Mouse (Mus musculus) retina, adult 2 months (tissue): ENCODE results near the gene St6galnac5.

Experiments used
- DNase-seq: peaks from one replicate; pipeline ENCODE4 v3.0.0-alpha.2; 2012; ENCODE audit warnings: low read depth, low spot score

Gene St6galnac5

GRCm38 (mm10) chr3:152950299-152950698 is 31.7 kb downstream of the St6galnac5 start:
- DNase-seq, result no peak

- DNase-seq, result no peak
These were observed 32.7 kb downstream of the St6galnac5 start for GRCm38 (mm10) chr3:152949233-152949777.

GRCm38 (mm10) chr3:152948556-152948955 is 33.5 kb downstream of the St6galnac5 start:
- no peak for DNase-seq

- DNase-seq, result no peak
These were observed 34.9 kb downstream of the St6galnac5 start for GRCm38 (mm10) chr3:152947031-152947640.

- DNase-seq, result no peak
These were observed 37.3 kb downstream of the St6galnac5 start for GRCm38 (mm10) chr3:152944766-152945165.

- no peak for DNase-seq
These were observed 39.1 kb downstream of the St6galnac5 start for GRCm38 (mm10) chr3:152942985-152943384.

GRCm38 (mm10) chr3:152941671-152942070 is 40.4 kb downstream of the St6galnac5 start:
- no peak for DNase-seq

GRCm38 (mm10) chr3:152936313-152936712 is 45.7 kb downstream of the St6galnac5 start:
- DNase-seq, result no peak

- no peak for DNase-seq
These were observed 48.3 kb downstream of the St6galnac5 start for GRCm38 (mm10) chr3:152933737-152934136.

- DNase-seq, result no peak
These were observed 49.5 kb downstream of the St6galnac5 start for GRCm38 (mm10) chr3:152932544-152932943.

GRCm38 (mm10) chr3:152932096-152932495 is 50.0 kb downstream of the St6galnac5 start:
- DNase-seq, result no peak

- no peak for DNase-seq
These were observed 50.7 kb downstream of the St6galnac5 start for GRCm38 (mm10) chr3:152931354-152931753.

GRCm38 (mm10) chr3:152929788-152930281 is 52.2 kb downstream of the St6galnac5 start:
- no peak for DNase-seq

GRCm38 (mm10) chr3:152929256-152929787 is 52.7 kb downstream of the St6galnac5 start:
- DNase-seq, result no peak

GRCm38 (mm10) chr3:152928287-152928975 is 53.6 kb downstream of the St6galnac5 start:
- DNase-seq, result no peak

GRCm38 (mm10) chr3:152926166-152926565 is 55.9 kb downstream of the St6galnac5 start:
- DNase-seq, result no peak

- no peak for DNase-seq
These were observed 56.7 kb downstream of the St6galnac5 start for GRCm38 (mm10) chr3:152925364-152925763.

- DNase-seq, result no peak
These were observed 58.5 kb downstream of the St6galnac5 start for GRCm38 (mm10) chr3:152923530-152923929.

- DNase-seq, result no peak
These were observed 61.7 kb downstream of the St6galnac5 start for GRCm38 (mm10) chr3:152920365-152920764.

GRCm38 (mm10) chr3:152919101-152919500 is 62.9 kb downstream of the St6galnac5 start:
- DNase-seq, result no peak

GRCm38 (mm10) chr3:152917579-152917978 is 64.5 kb downstream of the St6galnac5 start:
- DNase-seq, result no peak

GRCm38 (mm10) chr3:152914376-152914775 is 67.7 kb downstream of the St6galnac5 start:
- DNase-seq, result no peak

GRCm38 (mm10) chr3:152913625-152914024 is 68.4 kb downstream of the St6galnac5 start:
- DNase-seq, result no peak
